ENCODE assay signal across 10 mouse cellular contexts in genomic region chr4:155236737-155237385, GRCm38 (mm10). TPM values are rescaled to one million over a fixed set of nuclear protein-coding genes. Genes with fewer than 3 reads are reported as not detected.
DNase-seq lines count a peak whose midpoint lies in the region; ATAC-seq lines count a peak whose summit lies in the region.
"Had no signal": no experiment of that assay in that cellular context is flagged by ENCODE, and none has a peak within 500 bp of the region (broad histone marks: within the 10 kb centered on the region; RNA-seq: fewer than 3 reads in every experiment).

No protein-coding gene starts in this region.

- H3K4me3 ChIP-seq in heart, embryonic 11.5 days (ENCODE audit: low read depth, low read length) = no peak overlapping the region
- H3K4me3 ChIP-seq in stomach, embryonic 15.5 days (replicated peaks) = no peak overlapping the region
- H3K4me3 ChIP-seq: midbrain, embryonic 12.5 days had no signal

- peak overlapping the region; percentile 100 for H3K27ac ChIP-seq in heart, embryonic 11.5 days (ENCODE audit: low read depth, low read length)
- H3K27ac ChIP-seq in stomach, embryonic 15.5 days = peak overlapping the region; percentile 99

- H3K4me2 ChIP-seq in heart, embryonic 11.5 days = no peak overlapping the region
- H3K4me2 ChIP-seq in stomach, embryonic 15.5 days = no peak overlapping the region
- H3K4me2 ChIP-seq: midbrain, embryonic 12.5 days had no signal

- H3K9ac ChIP-seq in heart, embryonic 11.5 days (ENCODE audit: low read depth, low read length) = 0 out of 2 replicates have a peak overlapping the region, but pooled peaks have one; percentile 12
- H3K9ac ChIP-seq in stomach, embryonic 15.5 days = no peak overlapping the region

- H3K36me3 ChIP-seq in heart, embryonic 11.5 days (ENCODE audit: control insufficient read depth, insufficient read depth, low read length) = no peaks in the 10 kb centered on the region
- H3K36me3 ChIP-seq in stomach, embryonic 15.5 days = no peaks in the 10 kb centered on the region
- H3K36me3 ChIP-seq: midbrain, embryonic 12.5 days had no signal

- no peaks in the 10 kb centered on the region for H3K9me3 ChIP-seq in heart, embryonic 11.5 days (replicated peaks; ENCODE audit: control insufficient read depth, low read length)
- H3K9me3 ChIP-seq in stomach, embryonic 15.5 days = no peaks in the 10 kb centered on the region
- H3K9me3 ChIP-seq: midbrain, embryonic 12.5 days had no signal

- DNase-seq in heart, postnatal 4 days = no peak
- DNase-seq in spleen, adult 18-20 months = peak; percentile 50 to 57
- DNase-seq in spleen, adult 12 weeks (ENCODE audit: low spot score) = no peak
- DNase-seq in lung, adult 18-20 months = peak; percentile 78 to 82
- no peak for DNase-seq in adrenal gland, adult (ENCODE audit: inconsistent age in 2 of 2, low spot score in 1 of 2)
- DNase-seq in urinary bladder, postnatal 4 days (ENCODE audit: low spot score in 2 of 2) = no peak
- DNase-seq: kidney, postnatal 14 days had no signal

- 77% methylated on average over 12 of the region's 12 CpGs for WGBS in heart, embryonic 11.5 days (ENCODE audit: insufficient replicate concordance)
- WGBS in stomach, embryonic 15.5 days = 81% methylated on average over 12 of the region's 12 CpGs

- ATAC-seq in heart, embryonic 11.5 days (replicated peaks; ENCODE audit: insufficient number of reproducible peaks, low FRiP score, low TSS enrichment) = no peak
- no peak for ATAC-seq in stomach, embryonic 15.5 days (ENCODE audit: insufficient read depth, low FRiP score, low read depth)

- H3K4me1 ChIP-seq in heart, embryonic 11.5 days (ENCODE audit: control insufficient read depth, insufficient read depth, low read length) = peaks cover 48% of the 10 kb centered on the region
- peaks cover 49% of the 10 kb centered on the region for H3K4me1 ChIP-seq in stomach, embryonic 15.5 days

- H3K27me3 ChIP-seq in heart, embryonic 11.5 days (ENCODE audit: control insufficient read depth, insufficient read depth, low read length) = no peaks in the 10 kb centered on the region
- no peaks in the 10 kb centered on the region for H3K27me3 ChIP-seq in stomach, embryonic 15.5 days (replicated peaks)

RNA-seq across cellular contexts. Expression of gene Faap20, which starts 12.7 kb away (rescaled TPM):
- polyA plus RNA-seq in heart, embryonic 11.5 days (2014; fragmentation: Nextera tagmentation; extraction: Ambion mirVana) = 64.9 and 66.8 TPM in 2 replicates
- total RNA-seq in heart, postnatal 4 days (2021) = 10 to 100 TPM; 31.7 to 31.9 TPM
- polyA plus RNA-seq in stomach, embryonic 15.5 days (2015; fragmentation: Nextera tagmentation; extraction: Ambion mirVana) = 64.5 and 65.8 TPM in 2 replicates

RNA-seq across cellular contexts. Expression of gene Ski, which starts 14.5 kb away (rescaled TPM):
- polyA plus RNA-seq in heart, embryonic 11.5 days (2014; fragmentation: Nextera tagmentation; extraction: Ambion mirVana) = 14.6 and 14.8 TPM in 2 replicates
- 10 to 100 TPM; 93.8 to 98.1 TPM for total RNA-seq in heart, postnatal 4 days (2021)
- polyA plus RNA-seq in stomach, embryonic 15.5 days (2015; fragmentation: Nextera tagmentation; extraction: Ambion mirVana) = 16.2 and 16.6 TPM in 2 replicates

Comparison
In these comparisons a context has a peak if more than half of its experiments do, and no peak if none do; other contexts are left out.
1. DNase-seq: peak in spleen, adult 18-20 months (2 of 2) and lung, adult 18-20 months (2 of 2); none in heart, postnatal 4 days (single experiment), spleen, adult 12 weeks (single experiment), adrenal gland, adult (0 of 2) and urinary bladder, postnatal 4 days (0 of 2).